Mouse (Mus musculus): ENCODE measurements at regions not wholly inside any gene's neighbourhood (a gene's known extent, or its start where the extent isn't known, plus 50 kb on each side); places are given as distances from the start of the nearest gene placed in this dataset.

- Histone ChIP-seq H3K27me3 (ENCODE audit: control insufficient read depth, insufficient read depth, low read length) (no peaks in the 10 kb centered on the region), H3K4me1 (replicated peaks; ENCODE audit: control insufficient read depth, insufficient read depth, low read length) (peaks cover 8% of the 10 kb centered on the region), H3K4me3 (ENCODE audit: control insufficient read depth, insufficient read depth, low read length) (no peak overlapping the region), H3K27ac (ENCODE audit: control insufficient read depth, insufficient read depth, low read length) (no peak overlapping the region), H3K36me3 (ENCODE audit: control insufficient read depth, insufficient read depth, low read length) (no peaks in the 10 kb centered on the region)
- TF ChIP-seq POLR2A (IDR thresholded peaks at IDR 0.05; ENCODE audit: control insufficient read depth, extremely low read depth, insufficient read depth, low read length, poor library complexity) (no peak), CTCF (IDR thresholded peaks at IDR 0.05; ENCODE audit: borderline replicate concordance, control insufficient read depth, extremely low read depth, insufficient read depth, low read length, poor library complexity) (no peak)
- 98% methylated on average over 3 of the region's 3 CpGs for WGBS
- no peak for DNase-seq
Observed at GRCm38 (mm10) chr16:50733359-50733758, 142.4 kb upstream of the Ccdc54 start.

GRCm38 (mm10) chr16:50732082-50733006, 141.4 kb upstream of the Ccdc54 start:
- peak; percentile 95 for DNase-seq
- Histone ChIP-seq H3K36me3 (ENCODE audit: control insufficient read depth, insufficient read depth, low read length) (no peaks in the 10 kb centered on the region), H3K27me3 (ENCODE audit: control insufficient read depth, insufficient read depth, low read length) (no peaks in the 10 kb centered on the region), H3K27ac (ENCODE audit: control insufficient read depth, insufficient read depth, low read length) (peak overlapping the region; percentile 36), H3K4me3 (ENCODE audit: control insufficient read depth, insufficient read depth, low read length) (peak overlapping the region; percentile 75), H3K4me1 (replicated peaks; ENCODE audit: control insufficient read depth, insufficient read depth, low read length) (peaks cover 6% of the 10 kb centered on the region)
- peak; percentile 69 for TF ChIP-seq POLR2A (IDR thresholded peaks at IDR 0.05; ENCODE audit: control insufficient read depth, extremely low read depth, insufficient read depth, low read length, poor library complexity)
- 0 out of 2 replicates have a peak, but pooled peaks have one; percentile 18 for TF ChIP-seq CTCF (IDR thresholded peaks at IDR 0.05; ENCODE audit: borderline replicate concordance, control insufficient read depth, extremely low read depth, insufficient read depth, low read length, poor library complexity)
- WGBS, result under 1% methylated on average over 58 of the region's 58 CpGs

- DNase-seq, result no peak
- Histone ChIP-seq H3K4me1 (replicated peaks; ENCODE audit: control insufficient read depth, insufficient read depth, low read length) (peaks cover 3% of the 10 kb centered on the region), H3K27me3 (ENCODE audit: control insufficient read depth, insufficient read depth, low read length) (no peaks in the 10 kb centered on the region), H3K4me3 (ENCODE audit: control insufficient read depth, insufficient read depth, low read length) (no peak overlapping the region), H3K36me3 (ENCODE audit: control insufficient read depth, insufficient read depth, low read length) (no peaks in the 10 kb centered on the region), H3K27ac (ENCODE audit: control insufficient read depth, insufficient read depth, low read length) (no peak overlapping the region)
- no peak for TF ChIP-seq CTCF (IDR thresholded peaks at IDR 0.05; ENCODE audit: borderline replicate concordance, control insufficient read depth, extremely low read depth, insufficient read depth, low read length, poor library complexity)
- TF ChIP-seq POLR2A (IDR thresholded peaks at IDR 0.05; ENCODE audit: control insufficient read depth, extremely low read depth, insufficient read depth, low read length, poor library complexity), result no peak
- 14% methylated on average over 5 of the region's 5 CpGs for WGBS
Observed at GRCm38 (mm10) chr16:50729341-50729740, 138.4 kb upstream of the Ccdc54 start.

GRCm38 (mm10) chr16:50723144-50723543, 132.2 kb upstream of the Ccdc54 start:
- Histone ChIP-seq H3K4me1 (replicated peaks; ENCODE audit: control insufficient read depth, insufficient read depth, low read length) (no peaks in the 10 kb centered on the region), H3K27ac (ENCODE audit: control insufficient read depth, insufficient read depth, low read length) (no peak overlapping the region), H3K27me3 (ENCODE audit: control insufficient read depth, insufficient read depth, low read length) (no peaks in the 10 kb centered on the region), H3K36me3 (ENCODE audit: control insufficient read depth, insufficient read depth, low read length) (no peaks in the 10 kb centered on the region), H3K4me3 (ENCODE audit: control insufficient read depth, insufficient read depth, low read length) (no peak overlapping the region)
- TF ChIP-seq CTCF (IDR thresholded peaks at IDR 0.05; ENCODE audit: borderline replicate concordance, control insufficient read depth, extremely low read depth, insufficient read depth, low read length, poor library complexity), result no peak
- TF ChIP-seq POLR2A (IDR thresholded peaks at IDR 0.05; ENCODE audit: control insufficient read depth, extremely low read depth, insufficient read depth, low read length, poor library complexity), result no peak
- 98% methylated on average over 6 of the region's 6 CpGs for WGBS
- no peak for DNase-seq

GRCm38 (mm10) chr16:50717306-50718017, 126.5 kb upstream of the Ccdc54 start:
- H3K36me3 ChIP-seq (ENCODE audit: control insufficient read depth, insufficient read depth, low read length), result no peaks in the 10 kb centered on the region
- no peak overlapping the region for H3K27ac ChIP-seq (ENCODE audit: control insufficient read depth, insufficient read depth, low read length)
- no peak for TF ChIP-seq POLR2A (IDR thresholded peaks at IDR 0.05; ENCODE audit: control insufficient read depth, extremely low read depth, insufficient read depth, low read length, poor library complexity)
- TF ChIP-seq CTCF (IDR thresholded peaks at IDR 0.05; ENCODE audit: borderline replicate concordance, control insufficient read depth, extremely low read depth, insufficient read depth, low read length, poor library complexity), result no peak
- WGBS, result 61% methylated on average over 10 of the region's 10 CpGs
- no peak overlapping the region for H3K4me3 ChIP-seq (ENCODE audit: control insufficient read depth, insufficient read depth, low read length)
- DNase-seq, result no peak
- no peaks in the 10 kb centered on the region for H3K27me3 ChIP-seq (ENCODE audit: control insufficient read depth, insufficient read depth, low read length)
- H3K4me1 ChIP-seq (replicated peaks; ENCODE audit: control insufficient read depth, insufficient read depth, low read length), result no peaks in the 10 kb centered on the region

- no peaks in the 10 kb centered on the region for H3K36me3 ChIP-seq (ENCODE audit: control insufficient read depth, insufficient read depth, low read length)
- DNase-seq, result no peak
- no peak for TF ChIP-seq CTCF (IDR thresholded peaks at IDR 0.05; ENCODE audit: borderline replicate concordance, control insufficient read depth, extremely low read depth, insufficient read depth, low read length, poor library complexity)
- no peaks in the 10 kb centered on the region for H3K27me3 ChIP-seq (ENCODE audit: control insufficient read depth, insufficient read depth, low read length)
- WGBS, result 91% methylated on average over 6 of the region's 6 CpGs
- no peak overlapping the region for H3K4me3 ChIP-seq (ENCODE audit: control insufficient read depth, insufficient read depth, low read length)
- H3K4me1 ChIP-seq (replicated peaks; ENCODE audit: control insufficient read depth, insufficient read depth, low read length), result no peaks in the 10 kb centered on the region
- H3K27ac ChIP-seq (ENCODE audit: control insufficient read depth, insufficient read depth, low read length), result no peak overlapping the region
Observed at GRCm38 (mm10) chr16:50709727-50710126, 118.8 kb upstream of the Ccdc54 start.
